Mouse (Mus musculus) kidney, postnatal 14 days (tissue): ENCODE results near the gene Best2.
A peak's percentile ranks its signal among the peaks of the same experiment; 100 is the strongest.

Experiments
- DNase-seq: peaks from one replicate; pipeline ENCODE4 v3.0.0; 2022; ENCODE audit warnings: mixed read lengths

Best2 gene

GRCm38 (mm10) chr8:84981644-84982498 lies 32.5 kb downstream of the Best2 start:
- DNase-seq = peak; percentile 67

GRCm38 (mm10) chr8:84980622-84981358 lies 33.5 kb downstream of the Best2 start:
- DNase-seq = peak; percentile 96

- DNase-seq = peak; percentile 96
Observed at GRCm38 (mm10) chr8:84979599-84980421, 34.5 kb downstream of the Best2 start.

- DNase-seq = peak; percentile 97
Observed at GRCm38 (mm10) chr8:84978248-84978940, 35.9 kb downstream of the Best2 start, which contains the start of gene Junb. Junb (minus strand) TSS chr8:84978718.

GRCm38 (mm10) chr8:84977435-84978247 lies 36.7 kb downstream of the Best2 start:
- DNase-seq = peak; percentile 74

GRCm38 (mm10) chr8:84976763-84977434 lies 37.4 kb downstream of the Best2 start:
- DNase-seq = no peak

GRCm38 (mm10) chr8:84976031-84976762 lies 38.1 kb downstream of the Best2 start:
- DNase-seq = peak; percentile 98

- DNase-seq = peak; percentile 76
Observed at GRCm38 (mm10) chr8:84975434-84975833, 38.9 kb downstream of the Best2 start.

GRCm38 (mm10) chr8:84974543-84975142 lies 39.7 kb downstream of the Best2 start:
- no peak for DNase-seq

- peak; percentile 73 for DNase-seq
Observed at GRCm38 (mm10) chr8:84973803-84974542, 40.4 kb downstream of the Best2 start.

- no peak for DNase-seq
Observed at GRCm38 (mm10) chr8:84973079-84973478, 41.3 kb downstream of the Best2 start.

GRCm38 (mm10) chr8:84970913-84971312 lies 43.4 kb downstream of the Best2 start:
- DNase-seq = no peak

GRCm38 (mm10) chr8:84970135-84970790 lies 44.1 kb downstream of the Best2 start:
- no peak for DNase-seq

GRCm38 (mm10) chr8:84969241-84970134 lies 44.8 kb downstream of the Best2 start, which contains the start of the genes Gm49661, Prdx2 and Rnaseh2a:
Gm49661 (minus strand) TSS chr8:84969433.
Prdx2 (plus strand) TSS chr8:84969587.
Rnaseh2a (minus strand) TSS chr8:84969767.
- peak; percentile 89 for DNase-seq

- DNase-seq = no peak
Observed at GRCm38 (mm10) chr8:84968650-84969049, 45.7 kb downstream of the Best2 start.

- DNase-seq = no peak
Observed at GRCm38 (mm10) chr8:84967532-84968304, 46.6 kb downstream of the Best2 start.
